Mouse (Mus musculus) brain, adult 10 weeks (tissue): Measurements from ENCODE around the gene Tbl3. TPM values are rescaled to one million over a fixed set of nuclear protein-coding genes. Genes with fewer than 3 reads are reported as not detected.

Experiments
- polyA plus RNA-seq: library from polyadenylated mRNA; stranded (reverse); fragments of 350-450 nt; fragmentation: Illumina TruSeq; extraction: RNeasy Lipid Tissue Mini Kit (QIAGEN cat#74804); gene quantifications from one replicate; pipeline ENCODE4 v1.2.3, GENCODE M21; 2015; ENCODE audit warnings: low read depth, low replicate concordance

Tbl3 gene
- polyA plus RNA-seq = 28.6 TPM

DNA sequence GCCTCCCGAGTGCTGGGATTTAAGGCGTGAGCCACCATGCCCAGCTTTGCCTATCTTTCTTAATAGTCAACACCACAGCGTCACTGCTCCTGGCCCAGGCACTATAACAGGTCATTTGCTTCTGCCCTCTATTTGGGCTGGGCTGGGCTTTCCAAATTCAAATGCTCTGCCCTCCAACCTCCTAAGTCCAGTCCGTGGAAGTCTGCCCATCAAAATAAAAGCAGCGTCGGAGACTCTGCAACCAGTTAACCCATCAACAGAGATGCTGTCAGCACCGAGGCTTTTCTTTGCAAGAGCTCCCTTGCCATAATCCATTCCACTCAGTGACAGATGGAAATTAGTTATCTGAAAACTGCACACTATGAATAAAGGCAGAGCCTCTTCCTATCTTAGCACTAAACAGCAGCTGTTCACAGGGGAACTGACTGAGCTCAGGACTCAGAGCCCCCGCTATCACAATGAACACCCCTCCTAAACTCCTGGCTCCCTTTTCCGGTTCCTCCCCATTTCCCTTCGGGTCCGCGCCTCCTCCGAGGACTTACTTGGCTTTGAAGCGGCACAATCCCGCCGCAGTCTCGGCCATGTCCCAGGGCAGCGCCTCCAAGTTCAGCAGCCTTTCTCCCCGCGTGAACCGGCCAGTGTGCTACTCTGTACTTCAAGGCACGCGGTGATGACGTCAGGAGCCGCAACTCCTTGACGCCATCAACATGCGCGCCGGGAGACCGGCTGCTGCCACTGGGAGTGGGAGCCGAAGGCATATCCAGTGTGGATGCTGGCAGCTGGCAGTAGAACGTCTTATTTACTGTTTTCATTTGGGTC, at the start of gene Tbl3:
Tbl3 (minus strand) TSS at position 679 of the 819 bp plus-strand sequence.

DNA sequence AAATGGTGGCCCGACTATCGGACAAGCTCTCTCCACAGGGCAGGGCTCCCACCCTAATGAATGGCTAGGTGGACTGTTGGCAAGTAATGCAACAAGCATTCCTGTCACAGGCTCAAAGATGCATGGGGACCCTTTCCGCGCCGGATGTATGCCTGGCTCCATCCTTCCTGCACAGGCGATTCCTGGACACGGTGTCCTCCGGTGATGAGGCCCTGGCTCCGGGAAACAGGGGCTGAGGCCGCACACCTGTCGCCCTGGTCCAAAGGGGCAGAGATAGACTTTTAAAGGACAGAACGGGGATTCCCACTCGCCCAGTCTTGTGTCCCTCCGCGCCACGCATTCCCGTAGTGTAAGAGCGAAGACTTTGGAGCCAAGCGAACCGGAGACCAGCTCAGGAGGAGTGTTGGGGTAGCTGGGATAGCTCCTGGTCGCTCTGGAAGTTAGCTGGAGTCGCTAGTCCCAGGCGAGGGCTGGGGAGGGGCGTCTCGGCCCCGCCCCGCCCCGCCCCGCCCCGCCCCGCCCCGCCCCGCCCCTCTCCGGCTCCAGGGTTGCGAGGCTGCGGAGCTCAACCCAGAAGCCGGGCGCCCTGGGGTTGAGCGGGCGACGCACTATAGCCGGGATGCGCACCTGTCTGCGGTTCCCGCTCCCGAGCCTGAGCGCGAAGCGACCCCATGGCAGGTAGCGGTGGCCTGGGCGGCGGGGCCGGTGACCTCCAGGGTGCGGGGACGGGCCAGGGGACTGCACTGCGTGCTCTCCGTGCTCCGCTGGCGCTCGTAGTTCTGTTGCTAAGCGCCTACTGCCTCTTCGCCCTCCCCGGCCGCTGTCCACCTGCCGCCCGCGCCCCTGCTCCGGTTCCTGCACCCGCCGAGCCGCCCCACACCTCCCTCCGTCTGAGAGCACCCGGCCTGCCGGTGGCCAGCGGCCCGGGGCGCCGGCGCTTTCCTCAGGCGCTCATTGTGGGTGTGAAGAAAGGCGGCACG, 45.2 kb upstream of the Tbl3 start, which contains the start of gene Hs3st6:
Hs3st6 (plus strand) TSS at position 574 of the 980 bp plus-strand sequence.

DNA sequence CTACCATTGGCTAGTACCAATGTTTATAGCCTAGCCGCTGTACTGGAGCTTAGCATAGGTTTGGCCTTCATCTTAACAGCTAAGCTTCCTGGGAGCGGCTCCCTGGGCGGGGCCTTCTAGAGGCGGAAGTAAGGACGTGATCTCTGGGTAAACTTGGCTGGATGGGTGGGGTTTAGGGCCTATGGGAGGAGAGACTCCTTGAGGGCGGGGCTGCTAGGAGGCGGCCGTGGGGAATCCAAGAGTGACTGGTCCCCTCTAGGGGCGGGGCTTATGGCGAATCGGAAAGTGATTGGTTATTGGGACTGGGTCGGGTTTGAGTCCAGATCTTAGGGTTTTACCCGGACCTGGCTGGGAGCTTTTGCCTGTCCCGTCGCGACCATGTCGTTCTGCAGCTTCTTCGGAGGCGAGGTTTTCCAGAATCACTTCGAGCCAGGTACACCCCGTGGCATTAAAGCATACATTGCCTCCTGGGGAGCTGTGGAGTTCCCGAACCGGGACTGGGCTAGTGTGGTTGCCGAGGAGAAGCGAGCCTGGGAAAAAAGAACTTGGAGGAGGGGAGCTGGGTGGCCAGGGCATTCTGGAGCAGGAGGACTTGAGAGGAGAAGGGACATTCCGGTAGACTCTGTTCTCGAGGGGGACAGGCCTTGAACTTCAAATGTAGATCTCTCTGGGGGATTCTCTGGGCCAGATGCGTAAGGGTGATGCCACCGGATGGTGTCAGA, 29.0 kb upstream of the Tbl3 start, which contains the start of gene Msrb1:
Msrb1 (plus strand) TSS at position 313 of the 722 bp plus-strand sequence.

DNA sequence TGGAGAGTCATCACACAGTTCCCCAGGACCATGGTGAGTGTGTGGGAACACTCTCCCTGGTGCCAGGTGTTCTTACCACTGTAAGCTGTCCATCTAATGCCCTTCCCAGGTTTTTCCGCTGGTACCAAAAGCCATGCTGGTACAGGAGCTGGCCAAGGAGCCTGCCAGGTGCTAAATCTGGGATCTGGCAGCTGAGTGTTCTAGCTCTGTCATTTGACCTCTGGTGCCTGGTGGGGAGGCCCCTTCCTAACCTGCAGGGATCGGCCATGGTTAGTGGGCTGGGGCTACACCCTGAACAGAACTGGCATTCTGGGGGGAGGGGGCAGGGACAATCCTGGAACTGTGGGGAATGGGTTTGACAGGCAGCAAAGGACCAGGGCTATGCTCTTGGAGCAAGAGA, 20.2 kb upstream of the Tbl3 start, which contains the start of gene Rpl3l:
Rpl3l (plus strand) TSS at position 203 of the 400 bp plus-strand sequence.

DNA sequence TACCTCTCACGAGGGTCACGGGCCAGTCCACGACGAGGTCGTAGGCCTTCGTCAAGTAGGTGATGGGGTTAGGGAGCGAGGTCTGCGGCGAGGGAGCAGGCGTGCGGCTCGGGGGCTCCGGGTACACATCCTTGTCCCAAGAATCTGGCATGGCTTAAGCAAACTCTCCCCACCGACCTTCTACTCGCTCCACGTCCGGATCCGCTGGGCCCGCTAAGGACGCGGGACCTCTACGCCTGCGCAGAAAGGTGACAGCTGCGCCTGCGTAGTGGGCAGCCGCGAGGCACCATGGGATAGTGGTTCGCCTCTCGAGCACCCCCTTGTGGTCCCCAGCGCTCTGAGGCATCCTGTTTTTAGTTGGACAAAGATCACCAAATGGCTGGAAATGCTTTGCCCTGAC, 16.7 kb upstream of the Tbl3 start, which contains the start of gene Ndufb10:
Ndufb10 (minus strand) TSS at position 295 of the 400 bp plus-strand sequence.

DNA sequence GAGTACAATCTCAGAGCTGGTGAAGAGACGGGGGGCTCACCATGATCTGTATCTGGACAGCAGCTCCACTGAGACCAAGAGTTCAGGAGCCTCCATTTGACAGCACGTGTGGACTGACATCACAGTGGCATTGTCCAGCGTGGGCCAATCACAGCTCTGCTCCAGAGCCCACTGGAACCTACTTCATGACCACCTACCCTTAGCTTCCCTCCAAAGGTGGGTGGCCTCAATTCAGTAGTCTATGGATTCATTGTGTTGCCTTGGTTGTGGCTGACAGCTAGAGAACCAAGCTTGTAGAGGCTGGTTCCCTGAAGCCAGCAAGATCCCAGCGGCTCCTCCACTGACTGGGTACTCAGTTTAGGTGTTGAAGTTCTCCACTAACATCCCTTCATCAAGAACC, 10.5 kb upstream of the Tbl3 start, which contains the start of the genes Rnf151 and Rps2:
Rnf151 (minus strand) TSS at position 121 of the 400 bp plus-strand sequence.
Rps2 (plus strand) TSS at position 174 of the 400 bp plus-strand sequence.

DNA sequence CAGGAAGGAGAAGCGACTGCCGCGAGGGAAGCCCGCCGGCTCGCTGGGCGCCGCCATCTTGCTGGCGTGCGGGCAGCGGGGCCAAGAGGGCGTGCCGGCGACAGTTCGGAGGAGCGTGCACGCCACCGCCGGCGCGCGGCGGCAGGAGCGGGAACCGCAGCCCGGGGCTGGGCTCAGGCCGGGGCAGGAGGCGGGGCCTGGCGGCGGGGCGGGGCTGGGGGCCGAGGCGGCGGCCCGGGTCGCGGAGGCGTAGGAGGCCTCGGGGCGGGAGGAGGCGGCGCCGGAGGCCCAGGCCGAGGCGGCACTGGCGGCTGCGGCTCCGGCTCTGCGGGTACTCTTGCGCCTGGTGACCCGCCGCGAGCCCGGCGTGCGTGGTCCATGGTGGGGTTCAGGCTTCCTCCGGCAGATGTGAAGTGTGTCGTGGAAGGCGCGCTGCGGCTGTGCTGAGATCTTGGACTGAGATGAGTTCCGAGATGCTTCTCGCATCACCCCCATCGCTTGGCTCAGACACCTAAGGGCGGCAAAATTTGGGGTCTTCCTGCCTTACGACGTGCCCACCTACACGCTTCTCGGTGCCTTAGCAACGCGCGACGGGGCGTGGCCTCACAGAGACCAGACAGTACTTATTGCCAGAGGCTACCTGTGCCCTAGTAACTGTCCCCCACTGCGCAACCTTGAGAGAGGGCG, 11.3 kb downstream of the Tbl3 start, which contains the start of the genes Gfer and Noxo1:
Gfer (minus strand) TSS at position 146 of the 687 bp plus-strand sequence.
Noxo1 (plus strand) TSS at position 224 of the 687 bp plus-strand sequence.

DNA sequence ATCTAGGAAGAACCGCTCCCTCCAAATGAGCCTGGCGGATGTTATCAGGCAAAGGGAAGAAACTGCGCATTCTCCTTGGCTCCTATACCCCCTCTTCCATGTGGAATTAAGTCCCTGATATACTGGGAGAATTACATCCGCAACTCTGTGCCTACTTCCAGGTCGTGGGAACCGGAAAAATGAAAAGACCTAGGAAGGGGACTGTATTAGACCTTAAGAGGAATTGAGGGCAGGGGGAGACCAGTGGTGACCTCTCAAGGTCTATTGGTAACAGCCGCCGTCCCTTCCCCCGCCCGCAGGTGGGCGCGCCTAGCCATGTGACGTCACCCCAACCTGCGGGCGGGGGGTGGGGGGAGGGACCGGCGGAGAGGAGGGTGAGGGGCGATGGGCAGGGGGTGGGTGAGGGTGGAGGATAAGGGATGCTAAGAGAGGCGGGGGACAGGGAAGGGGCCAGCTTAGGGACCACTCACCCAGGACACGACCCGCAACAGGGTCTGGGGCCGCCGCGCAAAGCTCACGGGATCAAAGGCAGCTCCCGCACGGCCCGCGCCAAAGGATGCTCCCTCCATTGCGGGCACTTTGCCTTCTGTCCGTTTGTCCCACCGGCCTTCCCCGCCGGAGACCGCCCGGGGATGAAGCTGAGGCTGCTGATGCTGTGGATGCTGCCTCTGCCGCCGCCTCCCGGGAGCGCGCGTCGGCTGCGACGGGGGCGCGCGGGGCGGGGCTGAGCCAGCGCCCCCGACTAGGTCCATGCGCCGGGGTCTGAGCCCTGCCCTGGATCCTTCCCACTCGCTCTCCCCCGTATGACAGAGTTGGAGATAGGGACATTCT, 18.0 kb downstream of the Tbl3 start, which contains the start of gene Syngr3:
Syngr3 (minus strand) TSS at position 705 of the 831 bp plus-strand sequence.

DNA sequence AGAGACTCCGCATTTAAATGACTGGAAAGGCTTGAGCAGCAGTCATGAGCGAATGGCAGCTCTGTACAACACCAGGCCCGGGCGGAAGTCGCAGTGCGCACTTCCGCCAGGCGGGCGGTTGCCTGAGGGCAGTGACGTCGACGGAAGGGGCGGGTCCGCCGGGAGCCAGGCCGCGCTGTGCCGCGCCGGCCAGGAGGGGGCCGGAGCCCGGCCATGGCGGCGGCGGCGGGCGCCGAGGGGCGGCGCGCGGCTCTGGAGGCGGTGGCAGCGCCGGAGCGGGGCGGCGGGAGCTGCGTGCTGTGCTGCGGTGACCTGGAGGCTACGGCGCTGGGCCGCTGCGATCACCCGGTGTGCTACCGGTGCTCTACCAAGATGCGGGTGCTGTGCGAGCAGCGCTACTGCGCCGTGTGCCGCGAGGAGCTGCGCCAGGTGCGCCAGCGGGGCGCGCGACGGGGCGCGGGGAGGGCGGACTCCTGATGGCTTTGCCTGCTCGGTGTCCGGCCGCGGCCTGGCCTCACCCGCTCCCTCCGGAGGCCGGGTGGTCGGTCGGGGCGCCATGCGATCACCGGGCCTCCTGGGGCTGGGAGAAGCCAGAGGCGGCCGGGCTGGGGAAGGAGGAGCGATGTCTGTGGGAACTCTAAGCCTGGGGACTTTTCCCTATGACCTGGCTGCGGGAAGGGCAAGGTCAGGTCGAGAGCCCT, 37.8 kb downstream of the Tbl3 start, which contains the start of gene Zfp598:
Zfp598 (plus strand) TSS at position 143 of the 701 bp plus-strand sequence.

DNA sequence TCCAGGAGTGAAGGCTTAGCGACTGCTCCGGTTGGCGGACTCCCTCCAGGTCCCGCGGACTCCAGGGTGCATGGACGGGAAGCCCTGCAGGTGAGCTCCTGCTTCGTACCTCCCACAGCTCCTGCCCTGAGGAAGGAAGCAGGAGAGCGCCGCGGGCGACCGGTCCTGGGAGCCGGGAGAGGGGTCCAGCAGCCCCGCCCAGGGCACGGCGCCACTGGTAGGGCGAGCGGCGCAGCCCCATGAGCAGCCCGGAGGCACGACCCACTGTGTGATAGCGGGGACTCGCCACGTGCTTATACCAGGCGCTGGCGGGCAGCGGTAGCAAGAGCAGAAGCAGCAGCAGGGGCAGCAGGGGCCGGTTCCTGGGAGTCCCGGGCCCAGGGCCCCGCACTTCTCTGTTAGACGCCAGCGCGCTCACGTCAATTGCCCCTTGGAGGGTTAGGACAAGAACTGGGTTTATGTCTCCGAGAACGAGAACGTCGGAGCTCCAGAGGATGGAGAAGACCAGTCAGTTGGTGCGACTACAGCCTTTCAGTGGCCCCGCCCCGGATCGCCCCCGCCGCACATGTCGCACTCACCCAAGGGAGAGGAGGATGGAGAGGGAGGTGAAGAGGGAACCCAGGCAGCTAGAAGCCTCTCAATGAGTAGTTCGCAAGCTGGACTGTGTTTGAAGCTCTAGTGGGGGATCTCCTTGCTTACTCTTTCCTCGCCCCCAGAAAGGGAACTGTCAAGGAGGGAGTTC, 49.3 kb downstream of the Tbl3 start, which contains the start of gene Npw:
Npw (minus strand) TSS at position 441 of the 742 bp plus-strand sequence.

DNA sequence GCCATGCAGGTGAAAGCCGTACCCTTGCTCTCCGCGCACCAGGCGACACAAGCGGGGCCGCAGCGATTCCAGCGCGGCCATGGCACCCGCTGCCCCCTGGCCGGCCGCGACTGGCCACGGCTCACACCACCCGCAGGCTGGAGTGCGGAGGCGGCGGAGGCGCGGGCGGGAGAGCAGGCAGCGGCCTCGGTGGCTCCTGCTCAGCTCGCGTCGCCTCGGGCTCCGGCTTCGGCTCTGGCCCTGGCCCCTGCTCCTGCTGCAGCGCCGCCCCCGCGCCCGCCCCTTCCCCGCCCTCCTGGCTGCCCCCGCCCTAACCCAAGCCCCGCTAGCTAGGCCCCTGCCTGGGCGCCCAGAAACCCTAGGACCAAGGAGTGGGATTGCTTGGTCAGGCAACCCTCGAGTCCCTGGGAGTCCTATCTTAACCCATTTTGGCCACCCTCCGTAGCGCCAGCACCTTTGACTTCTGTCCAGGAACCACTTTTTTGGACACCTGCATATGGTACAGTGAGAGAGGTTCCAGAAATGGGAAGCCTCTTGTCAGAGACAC, 57.3 kb downstream of the Tbl3 start, which contains the start of gene Slc9a3r2:
Slc9a3r2 (minus strand) TSS at position 258 of the 547 bp plus-strand sequence.

Other genes starting within 250 kb of the Tbl3 start
- gene E4f1, start 237.3 kb downstream of the Tbl3 start, polyA plus RNA-seq = 26.5 TPM
- gene Pgp, start 237.3 kb downstream of the Tbl3 start, polyA plus RNA-seq = 68.9 TPM
- gene Bricd5, start 233.8 kb downstream of the Tbl3 start, polyA plus RNA-seq = 1.0 TPM
- gene Mlst8, start 228.6 kb downstream of the Tbl3 start, polyA plus RNA-seq = 41.6 TPM
- gene Caskin1, start 219.1 kb downstream of the Tbl3 start, polyA plus RNA-seq = 78.2 TPM
- gene Traf7, start 179.7 kb downstream of the Tbl3 start, polyA plus RNA-seq = 80.2 TPM
- 59.9 TPM for gene Rab26, start 173.4 kb downstream of the Tbl3 start, polyA plus RNA-seq
- 45.2 TPM for gene Pkd1, start 157.8 kb downstream of the Tbl3 start, polyA plus RNA-seq
- 97.7 TPM for gene Tsc2, start 75.0 kb downstream of the Tbl3 start, polyA plus RNA-seq
- 9.6 TPM for gene Nthl1, start 75.0 kb downstream of the Tbl3 start, polyA plus RNA-seq
- gene Slc9a3r2, start 57.3 kb downstream of the Tbl3 start, polyA plus RNA-seq = 49.3 TPM
- not detected for gene Npw, start 49.2 kb downstream of the Tbl3 start, polyA plus RNA-seq
- 31.2 TPM for gene Zfp598, start 38.0 kb downstream of the Tbl3 start, polyA plus RNA-seq
- gene Syngr3, start 17.7 kb downstream of the Tbl3 start, polyA plus RNA-seq = 193 TPM
- gene Gfer, start 11.5 kb downstream of the Tbl3 start, polyA plus RNA-seq = 22.1 TPM
- 3.3 TPM for gene Noxo1, start 11.4 kb downstream of the Tbl3 start, polyA plus RNA-seq
- not detected for gene Rnf151, start 10.4 kb upstream of the Tbl3 start, polyA plus RNA-seq
- 796 TPM for gene Rps2, start 10.5 kb upstream of the Tbl3 start, polyA plus RNA-seq
- gene Ndufb10, start 16.8 kb upstream of the Tbl3 start, polyA plus RNA-seq = 517 TPM
- gene Rpl3l, start 20.2 kb upstream of the Tbl3 start, polyA plus RNA-seq = 1.1 TPM
- gene Msrb1, start 29.0 kb upstream of the Tbl3 start, polyA plus RNA-seq = 54.9 TPM
- gene Hs3st6, start 45.3 kb upstream of the Tbl3 start, polyA plus RNA-seq = not detected
- not detected for gene Meiob, start 96.6 kb upstream of the Tbl3 start, polyA plus RNA-seq
- 182 TPM for gene Hagh, start 132.5 kb upstream of the Tbl3 start, polyA plus RNA-seq
- 30.6 TPM for gene Fahd1, start 142.7 kb upstream of the Tbl3 start, polyA plus RNA-seq
- gene Igfals, start 158.3 kb upstream of the Tbl3 start, polyA plus RNA-seq = not detected
- 42.4 TPM for gene Nubp2, start 178.7 kb upstream of the Tbl3 start, polyA plus RNA-seq
- 74.8 TPM for gene Spsb3, start 179.0 kb upstream of the Tbl3 start, polyA plus RNA-seq
- 29.7 TPM for gene Eme2, start 187.4 kb upstream of the Tbl3 start, polyA plus RNA-seq
- gene Mrps34, start 187.5 kb upstream of the Tbl3 start, polyA plus RNA-seq = 84.8 TPM
- gene Nme3, start 188.8 kb upstream of the Tbl3 start, polyA plus RNA-seq = 78.4 TPM
- gene Mapk8ip3, start 229.3 kb upstream of the Tbl3 start, polyA plus RNA-seq = 214 TPM